Mouse (Mus musculus): Measurements from ENCODE around the gene Bcl2l2. TPM values are rescaled to one million over a fixed set of nuclear protein-coding genes. Genes with fewer than 3 reads are reported as not detected.
A peak's percentile ranks its signal among the peaks of the same experiment; 100 is the strongest.

Bcl2l2 gene
- total RNA-seq (2021), result 10 to 100 TPM; 35.1 to 39.2 TPM
- long read RNA-seq, experiment 1, partial matches to known transcripts, result 11 of 12 reads
- long read RNA-seq, experiment 1, other reads (novel, unspliced or antisense), result 0 of 12 reads
- long read RNA-seq, experiment 2, result 0 reads

DNA sequence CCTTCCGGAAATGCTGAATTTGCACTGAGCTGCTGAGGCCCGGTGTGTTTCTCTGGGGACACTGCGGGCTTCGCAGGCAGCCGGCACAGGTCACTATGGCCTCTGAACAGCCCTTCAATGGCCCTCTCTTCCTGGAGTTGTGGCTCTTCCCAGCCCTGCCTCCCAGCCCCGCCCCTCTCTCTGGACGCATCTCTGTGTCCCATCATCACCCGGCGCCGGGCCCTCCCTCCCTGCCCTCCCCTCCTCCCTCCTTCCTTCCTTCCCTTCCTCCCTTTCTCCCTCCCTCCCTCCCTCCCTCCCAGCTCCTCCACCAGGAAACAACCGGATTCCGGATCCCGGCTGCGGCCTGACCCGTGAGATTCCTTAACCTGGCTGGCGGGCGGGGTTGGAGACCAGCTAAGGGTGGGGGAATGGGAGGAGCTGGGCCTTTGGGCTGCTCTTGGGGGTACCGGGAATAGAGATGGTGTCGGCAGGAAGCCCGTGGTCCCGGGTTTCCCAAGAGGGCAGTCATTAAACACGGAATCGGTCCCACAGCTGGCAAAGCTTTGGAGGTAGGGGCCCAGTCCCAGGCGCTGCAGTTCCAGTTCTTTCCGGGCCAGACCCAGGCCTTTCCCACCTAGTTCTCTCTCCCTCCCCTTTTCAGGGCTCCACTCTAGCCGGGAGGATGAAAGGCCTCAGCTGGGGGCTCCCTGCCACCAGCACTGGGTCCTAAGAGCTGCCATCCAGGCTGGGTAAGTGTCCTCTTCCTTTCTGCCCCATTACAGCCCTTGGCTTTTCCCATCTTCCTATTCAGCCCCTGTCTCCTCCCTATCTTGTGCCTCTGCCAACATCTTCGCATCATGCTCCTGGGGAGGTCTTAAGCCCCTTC lies at the start of gene Bcl2l2, which contains the start of gene Gm20521:
Gene Bcl2l2 (plus strand): TSS at position 224 of the 868 bp plus-strand sequence.
Gene Gm20521 (plus strand): TSS at position 288 of the 868 bp plus-strand sequence.
- intact Hi-C loops (cut with DNase I), result no loop called here
- DNase-seq, result peak; percentile 82 to 87

DNA sequence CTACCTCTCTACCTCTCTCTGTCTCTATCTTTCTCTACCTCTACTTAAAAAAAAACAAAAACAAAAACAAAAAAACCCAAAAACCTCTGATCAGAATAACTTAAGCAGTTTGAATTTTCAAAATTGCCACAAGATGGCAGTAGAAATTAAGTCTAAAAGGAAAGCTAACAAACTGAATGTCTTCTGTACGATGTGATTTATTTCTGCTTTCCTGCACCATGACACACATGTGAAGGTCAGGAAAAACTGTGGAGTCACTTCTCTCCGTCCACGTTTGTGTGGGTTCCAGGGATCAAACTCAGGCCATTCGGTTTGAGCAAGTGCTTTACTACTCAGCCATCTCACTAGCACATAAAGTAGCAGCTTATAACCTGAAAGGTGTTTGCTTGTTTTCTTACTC lies 39.7 kb upstream of the Bcl2l2 start:
- no peak for DNase-seq

DNA sequence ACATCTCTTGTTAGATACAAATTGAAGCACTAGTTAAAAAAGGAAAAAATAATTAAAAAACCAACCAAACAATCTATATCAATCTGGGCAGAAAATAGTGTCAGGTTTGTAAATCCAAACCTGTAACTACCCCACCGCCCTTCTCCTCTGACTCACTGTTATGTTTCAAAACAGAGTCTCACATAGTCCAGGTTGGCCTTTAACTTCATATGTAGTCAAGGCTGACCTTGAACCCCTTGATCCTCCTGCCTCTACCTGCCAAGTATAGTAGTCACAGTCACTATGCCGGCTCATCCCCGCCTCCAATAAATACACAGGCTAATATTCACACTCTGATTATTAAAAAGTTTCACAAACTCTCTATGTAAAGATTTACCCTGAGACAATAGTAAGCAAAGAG lies 27.5 kb upstream of the Bcl2l2 start:
- intact Hi-C loops (cut with DNase I), result no loop called here
- no peak for DNase-seq

More for the DNA sequence above, 39.7 kb upstream of the Bcl2l2 start:
- intact Hi-C loops (cut with DNase I), result loop anchor here (2.0 to 5.0 kb wide), 2 partner anchors 171 to 254 kb away; partner anchors contain the start of gene Ngdn

DNA sequence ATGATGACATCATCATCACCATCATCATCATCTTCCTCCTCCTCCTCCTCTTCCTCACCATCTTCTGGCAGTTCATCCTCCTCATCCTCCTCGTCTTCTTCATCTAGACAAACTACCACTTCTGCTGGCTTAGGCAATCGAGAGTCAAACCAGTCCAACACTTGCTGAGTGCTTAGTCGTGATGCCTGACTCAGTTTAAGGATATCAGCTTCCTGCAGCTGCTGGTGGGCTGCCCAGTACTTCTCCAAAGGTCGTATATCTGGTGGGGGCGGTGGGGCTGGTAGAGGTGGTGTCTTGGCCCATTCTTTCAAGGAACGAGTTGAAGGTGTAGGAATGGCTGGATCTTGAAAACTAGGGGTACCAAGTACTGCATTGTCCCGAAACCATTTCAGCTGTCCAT lies 26.5 kb upstream of the Bcl2l2 start:
- intact Hi-C loops (cut with DNase I), result no loop called here

DNA sequence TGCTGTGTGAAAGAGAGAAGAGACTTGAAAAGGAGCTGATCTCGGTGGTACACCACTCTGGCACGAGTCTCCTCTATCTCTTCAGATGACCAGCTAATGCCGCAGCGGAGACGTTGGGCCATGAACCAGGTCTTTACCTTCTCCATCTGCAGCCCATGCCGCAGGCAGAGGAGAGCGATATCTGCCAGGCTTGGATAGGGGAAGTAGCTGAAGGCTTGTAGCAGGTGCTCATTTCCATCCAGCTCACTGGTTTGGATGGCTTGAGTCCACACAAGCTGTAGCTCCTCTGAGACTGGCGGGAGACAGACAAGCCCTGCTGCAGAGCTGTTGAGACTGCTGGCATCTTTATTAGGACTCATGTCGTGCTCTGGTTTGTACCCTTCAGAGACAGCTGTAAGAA lies 25.3 kb upstream of the Bcl2l2 start:
- intact Hi-C loops (cut with DNase I), result no loop called here
- DNase-seq, result no peak

More for the DNA sequence above, 26.5 kb upstream of the Bcl2l2 start:
- no peak for DNase-seq

DNA sequence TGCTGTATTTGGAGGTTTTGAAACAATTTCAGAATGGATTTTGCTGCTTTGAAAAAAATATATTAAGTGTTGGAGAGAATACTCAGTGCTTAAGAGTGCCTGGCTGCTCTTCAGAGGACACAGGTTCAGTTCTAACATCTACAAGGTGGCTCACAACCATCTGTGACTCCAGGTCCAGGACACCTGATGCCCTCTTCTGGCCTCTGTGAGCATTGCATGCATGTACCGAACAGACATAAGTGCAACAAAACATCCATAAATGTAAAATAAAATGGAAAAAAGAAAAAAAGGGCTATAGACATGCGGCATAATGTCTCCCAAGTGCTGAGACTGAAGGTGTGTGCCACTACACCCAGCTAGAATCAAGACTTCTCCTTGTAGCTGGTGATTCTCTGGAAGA lies 22.7 kb upstream of the Bcl2l2 start:
- peak; percentile 52 to 71 for DNase-seq
- intact Hi-C loops (cut with DNase I), result loop anchor here (5.0 to 10.0 kb wide), 2 partner anchors 148 to 234 kb away; partner anchors contain the start of genes Cebpe, Thtpa and Zfhx2

DNA sequence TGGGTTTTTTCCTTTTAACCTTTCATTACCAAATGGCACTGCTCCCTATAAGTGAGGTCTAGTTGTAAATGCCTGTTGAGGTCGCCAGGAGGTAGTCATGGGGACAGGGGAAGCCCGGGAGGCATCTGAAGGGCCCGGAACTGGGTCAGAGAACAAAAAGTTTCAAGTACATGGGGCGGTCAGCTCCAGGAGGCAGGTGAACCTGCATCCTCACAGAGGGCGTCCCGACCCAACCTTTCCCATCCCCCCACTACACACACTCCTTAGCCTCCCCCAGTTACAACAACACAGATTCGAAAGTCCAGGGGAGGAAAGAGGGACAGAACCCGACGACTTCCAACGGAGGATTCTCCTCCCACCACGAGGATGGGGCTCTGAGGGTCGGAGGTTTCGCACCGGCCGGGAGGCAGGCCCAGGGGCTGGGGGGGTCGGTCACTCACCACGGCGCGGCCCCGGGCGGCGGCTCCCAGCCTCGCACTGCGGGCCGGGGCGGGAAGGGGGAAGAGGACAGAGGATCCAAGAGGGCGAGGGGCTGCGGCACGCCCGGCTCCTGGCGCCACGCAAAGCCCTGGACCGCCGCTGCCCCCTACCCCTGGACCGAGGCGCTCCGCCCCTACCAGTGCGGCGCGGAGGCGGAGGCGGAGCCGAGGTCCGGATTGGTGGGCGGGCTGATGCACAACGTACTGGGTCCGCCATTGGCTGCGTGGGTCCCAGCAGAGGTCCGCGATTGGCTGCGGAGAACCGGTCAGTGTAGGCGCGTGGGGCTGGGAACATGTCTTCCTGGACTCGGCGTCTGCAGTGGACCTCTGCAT lies 19.5 kb upstream of the Bcl2l2 start:
- intact Hi-C loops (cut with DNase I), result loop anchor here (5.0 to 10.0 kb wide), 2 partner anchors 151 to 231 kb away; partner anchors contain the start of genes Cebpe, Thtpa and Zfhx2
- peak; percentile 92 for DNase-seq

DNA sequence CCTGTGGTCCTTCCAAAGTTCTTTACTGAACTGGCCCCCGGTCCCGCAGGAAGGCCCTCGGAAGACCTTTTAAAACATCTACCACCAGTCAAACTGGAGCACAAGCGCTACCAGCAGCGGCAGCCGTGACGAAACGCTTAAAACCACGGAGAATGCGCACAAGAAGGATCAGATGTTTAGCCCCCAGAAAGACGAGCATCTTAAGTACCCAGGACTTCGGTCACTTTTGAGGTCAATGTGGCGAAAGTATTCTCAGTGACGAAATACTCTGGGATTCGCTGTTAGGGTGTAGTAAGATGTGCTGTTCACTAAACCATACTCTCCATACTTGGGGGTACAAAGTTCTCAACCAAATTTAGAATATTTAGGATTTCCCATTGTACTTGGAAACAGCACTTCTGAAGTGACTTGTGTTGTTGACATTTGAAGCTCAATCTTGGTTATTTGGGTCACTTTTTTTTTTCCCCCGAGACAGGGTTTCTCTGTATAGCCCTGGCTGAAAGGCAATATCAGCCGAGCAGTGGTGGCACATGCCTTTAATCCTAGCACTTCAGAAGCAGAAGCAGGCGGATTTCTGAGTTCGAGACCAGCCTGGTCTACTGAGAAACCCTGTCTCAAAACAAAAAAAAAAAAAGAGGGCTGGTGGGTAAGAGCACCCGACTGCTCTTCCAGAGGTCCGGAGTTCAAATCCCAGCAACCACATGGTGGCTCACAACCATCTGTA lies 18.7 kb upstream of the Bcl2l2 start:
- no peak for DNase-seq
- intact Hi-C loops (cut with DNase I), result loop anchor here (5.0 to 10.0 kb wide), 2 partner anchors 152 to 230 kb away; partner anchors contain the start of genes Cebpe, Thtpa and Zfhx2

DNA sequence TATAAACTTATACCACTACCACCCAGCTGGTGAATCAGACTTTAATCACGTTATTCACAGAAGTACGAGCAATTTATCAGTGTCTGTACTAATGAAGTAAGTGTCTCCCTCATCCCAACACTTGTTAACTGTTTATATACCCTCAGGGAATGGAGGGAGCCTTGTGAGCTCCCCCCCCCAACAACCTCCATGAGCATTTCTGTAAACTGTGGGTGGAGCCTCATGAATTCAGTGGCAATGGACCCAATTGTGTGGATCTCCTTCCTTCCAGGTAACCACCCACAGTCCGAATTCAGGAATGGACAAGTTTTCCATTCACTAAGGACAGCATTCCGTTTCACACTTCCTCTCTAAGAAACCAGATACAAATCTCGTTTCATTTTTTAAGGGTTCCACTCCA lies 17.6 kb upstream of the Bcl2l2 start:
- no peak for DNase-seq
- intact Hi-C loops (cut with DNase I), result loop anchor here (10.0 kb wide), 1 partner anchor 229 kb away; the partner anchor contains the start of genes Thtpa and Zfhx2

DNA sequence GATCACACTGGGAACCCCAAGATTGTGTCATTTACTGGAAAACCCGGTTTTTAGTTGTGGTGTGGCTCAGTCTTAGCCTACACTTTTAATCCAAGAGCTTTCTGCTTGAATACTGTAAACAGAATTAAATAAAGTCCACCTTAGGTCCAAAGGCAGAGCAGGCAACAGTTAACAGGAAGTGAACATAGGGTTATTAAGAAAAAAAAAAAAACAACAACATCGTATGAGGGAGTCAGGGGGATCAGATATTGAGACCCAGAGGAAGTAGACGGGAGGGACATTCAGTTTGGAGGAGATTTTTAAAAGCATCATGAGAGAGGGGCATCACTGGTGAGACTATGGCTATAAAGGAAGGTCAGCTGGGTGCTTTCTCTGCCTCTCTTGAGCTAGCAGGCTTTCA lies 16.9 kb upstream of the Bcl2l2 start:
- DNase-seq, result no peak
- intact Hi-C loops (cut with DNase I), result loop anchor here (10.0 kb wide), 1 partner anchor 229 kb away; the partner anchor contains the start of genes Thtpa and Zfhx2

DNA sequence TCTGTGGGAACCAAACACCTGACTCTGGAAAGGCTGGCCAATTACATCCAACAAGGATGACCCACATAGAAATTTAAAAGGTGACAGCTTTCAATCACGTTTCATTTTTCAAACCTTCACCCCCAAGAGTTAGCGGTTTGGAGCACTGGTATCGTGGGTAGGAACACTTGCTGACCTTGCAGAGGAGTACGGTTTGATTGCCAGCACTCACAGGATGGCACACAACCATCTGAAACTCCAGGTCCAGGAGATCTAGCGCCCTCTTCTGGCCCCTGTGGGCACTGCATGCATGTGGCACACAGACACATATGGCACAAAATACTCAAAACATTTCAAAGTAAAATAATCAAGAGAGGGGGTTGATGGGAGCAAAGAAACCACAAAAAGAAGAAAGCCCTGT lies 16.2 kb upstream of the Bcl2l2 start:
- intact Hi-C loops (cut with DNase I), result loop anchor here (10.0 kb wide), 1 partner anchor 228 kb away; the partner anchor contains the start of genes Thtpa and Zfhx2
- no peak for DNase-seq

DNA sequence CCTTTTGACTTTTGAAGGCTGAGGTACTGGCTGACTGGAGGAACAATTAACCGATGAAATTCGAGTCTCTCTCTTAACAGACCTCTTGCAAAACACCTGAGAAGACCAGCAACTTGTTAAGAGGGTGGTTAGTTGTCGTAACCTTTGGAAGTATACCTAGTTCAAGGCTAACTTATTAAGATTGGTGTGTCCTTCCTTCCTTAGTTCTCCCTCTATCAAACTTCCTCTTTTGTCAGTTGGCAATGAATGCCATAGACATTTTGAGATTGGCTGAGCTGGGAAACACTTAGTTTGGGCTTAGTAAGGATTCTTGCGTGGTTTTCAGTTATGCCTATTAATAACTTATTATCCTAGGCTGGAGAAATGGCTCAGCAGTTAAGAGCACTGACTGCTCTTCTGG lies 15.2 kb upstream of the Bcl2l2 start:
- intact Hi-C loops (cut with DNase I), result loop anchor here (10.0 kb wide), 1 partner anchor 227 kb away; the partner anchor contains the start of genes Thtpa and Zfhx2
- DNase-seq, result no peak

DNA sequence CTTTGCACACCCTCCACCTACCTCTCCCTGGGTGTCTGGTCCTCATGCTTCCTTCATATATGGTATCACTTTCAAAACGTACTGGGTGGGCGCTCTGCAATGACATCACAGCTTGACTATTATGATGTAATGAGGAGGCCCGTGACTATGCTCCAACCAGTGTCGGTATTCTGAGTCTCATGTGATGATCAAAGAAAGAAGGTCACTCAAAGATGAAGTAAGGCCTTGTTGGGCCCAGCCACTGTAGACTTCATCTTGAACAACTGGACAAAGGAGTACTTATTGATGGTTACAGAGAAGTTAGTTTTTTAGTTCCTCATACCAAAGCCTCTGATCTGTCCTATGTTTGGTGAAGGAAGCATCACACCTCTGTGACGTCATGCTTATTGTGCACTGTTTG lies 12.3 kb upstream of the Bcl2l2 start, which contains the start of gene Homez:
Gene Homez (minus strand): TSS at position 101 of the 400 bp plus-strand sequence.
- no peak for DNase-seq
- intact Hi-C loops (cut with DNase I), result no loop called here

DNA sequence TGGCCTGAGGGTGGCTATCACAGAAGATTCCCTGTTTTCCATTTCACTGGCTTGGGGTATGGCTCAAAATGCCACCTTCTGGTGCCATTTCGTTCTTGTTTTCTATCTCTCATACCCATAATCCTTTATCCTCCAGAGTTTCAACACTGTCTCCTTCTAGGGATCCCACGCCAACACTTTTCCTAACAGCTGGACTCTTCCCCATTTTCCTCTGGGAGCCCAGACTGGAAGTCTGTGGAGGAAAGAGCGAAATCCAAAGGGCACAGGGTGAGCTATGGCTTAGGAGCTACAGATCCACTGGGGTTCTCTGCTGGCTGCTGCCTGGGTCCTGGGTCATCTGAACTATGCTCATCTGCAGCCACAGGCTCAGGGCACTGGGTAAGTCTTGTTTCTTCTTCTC lies 9.0 kb upstream of the Bcl2l2 start:
- no peak for DNase-seq
- intact Hi-C loops (cut with DNase I), result no loop called here

DNA sequence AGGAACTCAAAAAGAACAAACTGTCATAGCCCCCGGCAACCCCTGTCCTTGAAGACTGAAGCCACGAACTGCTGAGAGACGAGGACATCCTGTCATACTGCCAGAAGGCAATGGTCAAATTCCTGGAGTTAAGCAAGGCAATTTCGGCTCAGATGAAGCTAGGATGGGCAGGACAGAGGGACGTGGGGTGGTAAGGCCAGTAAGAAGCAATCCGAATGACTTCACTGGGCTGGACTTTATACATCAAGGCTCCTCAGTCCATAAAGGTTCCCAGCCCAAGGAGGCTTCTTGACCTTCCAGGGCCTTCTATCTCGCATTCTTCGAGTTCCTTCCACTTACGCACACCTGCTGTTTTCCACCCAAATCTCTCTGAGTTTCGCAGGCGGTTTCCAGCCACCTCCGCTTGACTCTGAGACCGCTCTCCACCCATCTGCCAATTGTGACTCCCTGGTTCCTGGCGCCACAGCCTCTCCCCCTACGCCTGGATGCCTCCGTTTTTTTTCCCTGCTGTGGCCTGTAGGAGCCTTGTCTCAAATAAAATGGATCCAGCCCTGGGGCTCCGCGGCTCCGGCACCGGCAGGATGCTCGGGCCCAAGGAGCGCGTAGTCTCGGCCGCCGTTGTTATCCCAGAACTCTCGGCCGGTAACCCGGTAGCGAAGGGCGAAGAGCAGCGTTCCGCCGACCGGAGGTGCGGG lies 7.2 kb upstream of the Bcl2l2 start:
- intact Hi-C loops (cut with DNase I), result no loop called here
- DNase-seq, result no peak

DNA sequence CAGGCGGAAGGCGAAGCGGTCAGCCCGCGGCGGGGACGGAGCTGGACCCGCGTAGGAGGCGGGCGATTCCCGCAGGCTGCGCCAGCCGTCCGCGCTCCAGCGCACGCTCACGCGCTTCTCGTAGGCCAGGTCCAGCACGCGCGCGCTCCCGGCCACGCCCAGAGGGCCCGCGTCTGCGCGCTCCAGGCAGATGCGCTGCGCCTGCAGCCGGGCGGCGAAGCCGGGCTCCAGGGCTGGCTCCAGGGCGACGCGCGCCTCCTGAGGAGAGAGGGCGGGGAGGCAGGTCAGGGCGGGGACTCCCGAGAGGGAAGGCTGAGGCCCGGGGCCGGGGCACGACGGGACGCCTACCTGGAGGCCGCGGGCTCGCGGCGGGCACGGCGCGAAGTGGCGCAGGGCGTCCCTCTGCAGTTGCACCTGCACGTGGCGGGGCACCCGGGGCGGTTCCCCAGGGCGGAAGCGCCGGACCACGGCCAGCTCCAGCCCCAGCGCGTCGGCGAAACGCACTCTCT lies 6.6 kb upstream of the Bcl2l2 start:
- intact Hi-C loops (cut with DNase I), result no loop called here
- DNase-seq, result peak; percentile 91 to 92

DNA sequence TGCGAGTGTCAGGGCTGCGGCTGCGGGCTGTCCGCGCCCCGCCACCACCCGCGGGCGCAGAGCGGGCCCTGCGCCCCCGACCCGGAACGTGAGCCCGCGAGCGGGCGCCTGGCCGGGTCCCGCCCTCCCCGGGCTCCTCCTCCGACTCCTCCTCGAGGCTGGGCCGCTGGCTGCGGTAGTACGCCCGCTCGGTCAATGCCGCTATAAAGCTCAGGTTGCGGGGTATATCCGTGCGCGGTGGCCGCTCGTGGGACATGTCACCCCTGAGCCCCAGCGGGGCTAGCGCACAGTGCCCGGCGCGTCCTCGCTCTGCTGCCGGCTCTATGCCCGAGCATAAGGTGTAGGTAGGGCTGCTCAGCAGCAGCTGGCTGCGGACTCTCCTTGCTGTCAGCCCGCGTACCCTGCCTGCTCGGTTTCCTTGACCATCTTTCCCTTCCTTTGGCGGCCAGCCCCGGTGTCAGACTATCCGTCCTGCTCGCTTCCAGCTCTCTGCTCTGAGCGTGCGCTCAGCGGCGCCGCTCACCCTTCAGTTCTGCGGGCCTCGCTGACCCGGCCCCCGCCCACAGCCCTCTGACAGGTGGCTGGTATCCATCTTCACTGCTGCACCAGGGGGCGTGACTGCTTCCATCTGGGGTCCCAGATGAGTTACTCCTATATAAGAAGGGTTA lies 6.0 kb upstream of the Bcl2l2 start, which contains the start of gene Ppp1r3e:
Gene Ppp1r3e (minus strand): TSS at position 503 of the 668 bp plus-strand sequence.
- peak; percentile 70 to 73 for DNase-seq
- intact Hi-C loops (cut with DNase I), result no loop called here
